Mouse (Mus musculus) heart, postnatal 25 days (tissue): ENCODE results near the gene Atp5l. TPM values are rescaled to one million over a fixed set of nuclear protein-coding genes. Genes with fewer than 3 reads are reported as not detected.
A peak's percentile ranks its signal among the peaks of the same experiment; 100 is the strongest.
"Not testable (repeated sequence)": the region's sequence is repeated elsewhere in the genome, so short reads cannot be mapped to it uniquely, and the experiment has no call there.

ENCODE experiments used
- DNase-seq: peaks from one replicate; pipeline ENCODE4 v3.0.0; 2022; ENCODE audit warnings: low spot score
- intact Hi-C: fragments of 180-260 bp; cut with DNase I; formaldehyde crosslinking; loops from one replicate; pipeline ENCODE4 v1.15.1; 2025
- total RNA-seq, 2 experiments: library from RNA; stranded (reverse); gene quantifications; 2 replicates each; pipeline ENCODE4 v1.2.3; 2021

Atp5l gene
- 1,000 to 10,000 TPM; 1,628 to 1,660 TPM for total RNA-seq

- intact Hi-C loops: loop anchor here (2.0 kb wide), 1 partner anchor 40 kb away; the partner anchor contains the start of gene Kmt2a
Observed at GRCm38 (mm10) chr9:44920374-44921122, at the start of gene Atp5l. Gene Atp5l, minus strand, starts transcription at chr9:44920742.

DNA sequence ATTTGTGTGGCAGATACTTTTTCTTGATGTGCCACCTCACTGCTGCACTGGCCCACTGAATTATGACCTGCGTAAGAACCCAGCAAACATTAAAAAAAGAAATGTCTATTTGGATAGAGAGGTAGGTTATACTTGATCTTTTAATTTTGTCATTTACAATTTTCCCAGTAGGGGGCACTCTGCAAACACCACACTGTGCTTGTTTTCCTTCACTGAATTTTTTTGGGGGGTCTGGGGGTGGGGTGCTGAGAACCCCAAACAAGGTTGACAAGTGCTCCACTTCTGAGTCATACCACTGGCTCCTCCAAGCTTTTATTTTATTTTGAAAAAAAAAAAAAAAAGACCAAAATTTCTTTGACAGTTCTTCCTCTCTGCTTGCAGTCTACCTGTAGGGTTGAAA, 48.9 kb upstream of the Atp5l start:
- intact Hi-C loops: no loop called here
- DNase-seq: no peak

More at GRCm38 (mm10) chr9:44920374-44921122, at the start of gene Atp5l:
- peak; percentile 72 for DNase-seq

DNA sequence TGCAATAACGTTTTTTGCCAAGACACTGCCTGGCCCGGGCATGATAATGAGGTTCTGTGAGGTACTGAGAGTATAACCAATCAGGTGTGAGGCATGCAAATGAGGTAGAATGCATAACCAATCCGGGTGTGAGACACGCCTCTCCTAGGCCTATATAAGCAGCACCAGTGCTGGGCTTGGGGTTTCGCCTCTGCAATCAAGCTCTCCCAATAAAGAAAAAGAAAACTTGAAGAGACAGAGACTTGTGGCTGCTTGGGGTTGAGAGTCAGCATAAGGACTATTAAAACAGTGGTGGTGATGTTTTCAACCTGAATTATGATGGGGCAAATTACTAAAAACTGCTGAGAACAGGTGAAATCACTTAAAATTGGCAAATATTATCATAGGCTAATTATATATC, 47.2 kb upstream of the Atp5l start:
- DNase-seq, intact Hi-C loops: not testable (repeated sequence)

DNA sequence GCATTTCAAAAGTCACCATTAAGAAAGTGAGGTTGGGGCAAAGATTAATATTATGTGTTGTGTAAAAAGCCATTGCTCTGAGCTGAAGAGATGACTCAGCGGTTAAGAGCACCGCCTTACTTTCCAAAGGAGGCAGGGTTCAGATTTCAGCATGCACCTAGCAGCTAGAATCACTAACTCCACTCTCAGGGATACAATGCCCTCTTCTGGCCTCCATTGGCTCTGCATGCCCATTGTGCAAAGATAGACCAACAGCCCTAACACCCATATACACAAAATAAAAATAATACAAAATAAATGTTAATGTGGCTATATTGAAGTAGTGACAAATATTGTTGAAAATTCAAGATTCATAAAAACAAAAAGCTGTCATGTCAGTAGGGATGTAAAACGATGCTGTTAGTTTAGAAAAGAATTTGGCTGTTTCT, 46.3 kb upstream of the Atp5l start:
- intact Hi-C loops: no loop called here
- DNase-seq: peak; percentile 49

- DNase-seq: no peak
Observed at GRCm38 (mm10) chr9:44965833-44966466, 45.4 kb upstream of the Atp5l start.

DNA sequence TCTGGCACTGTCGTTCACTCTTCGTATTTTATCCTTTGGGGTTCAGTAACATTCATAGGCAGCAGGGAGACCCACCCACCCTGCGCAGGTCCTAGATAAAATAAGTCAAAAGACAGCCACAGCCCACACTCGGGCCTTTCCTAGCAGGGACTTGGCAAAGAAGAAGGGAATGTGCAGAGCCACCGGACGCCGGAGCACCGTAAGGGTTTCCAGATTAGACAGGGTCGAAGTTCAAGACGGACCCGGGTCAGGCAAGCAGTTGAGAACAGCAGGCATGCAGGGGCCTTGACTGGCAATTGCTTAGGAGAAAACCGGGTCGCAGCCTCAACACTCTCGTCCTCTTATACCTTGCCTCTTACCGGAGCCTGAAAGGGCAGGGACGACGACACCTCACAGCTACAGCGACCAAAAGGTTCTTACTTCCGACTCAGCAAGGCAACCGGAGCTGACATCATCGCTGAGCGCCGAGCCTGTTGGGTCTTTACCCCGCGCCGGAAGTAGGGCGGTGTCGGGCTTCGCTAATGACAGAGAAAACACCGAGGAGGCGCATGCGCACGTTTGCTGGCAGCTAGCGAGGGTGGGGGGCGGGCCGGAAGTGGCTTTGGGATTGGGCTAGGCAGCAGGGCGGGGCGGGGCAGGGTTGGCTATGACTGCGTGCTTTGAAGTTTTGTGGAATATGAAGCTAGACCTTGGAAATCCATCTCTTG, 44.7 kb upstream of the Atp5l start, which contains the start of gene Ube4a:
Ube4a (minus strand) TSS at position 475 of the 707 bp plus-strand sequence.
- intact Hi-C loops: loop anchor here (2.0 kb wide), 1 partner anchor 124 kb away; no protein-coding TSS in a partner anchor
- DNase-seq: peak; percentile 96

More at GRCm38 (mm10) chr9:44965833-44966466, 45.4 kb upstream of the Atp5l start:
- intact Hi-C loops: loop anchor here (2.0 kb wide), 1 partner anchor 125 kb away; no protein-coding TSS in a partner anchor

GRCm38 (mm10) chr9:44954432-44954831, 33.9 kb upstream of the Atp5l start:
- DNase-seq: no peak
- intact Hi-C loops: no loop called here

DNA sequence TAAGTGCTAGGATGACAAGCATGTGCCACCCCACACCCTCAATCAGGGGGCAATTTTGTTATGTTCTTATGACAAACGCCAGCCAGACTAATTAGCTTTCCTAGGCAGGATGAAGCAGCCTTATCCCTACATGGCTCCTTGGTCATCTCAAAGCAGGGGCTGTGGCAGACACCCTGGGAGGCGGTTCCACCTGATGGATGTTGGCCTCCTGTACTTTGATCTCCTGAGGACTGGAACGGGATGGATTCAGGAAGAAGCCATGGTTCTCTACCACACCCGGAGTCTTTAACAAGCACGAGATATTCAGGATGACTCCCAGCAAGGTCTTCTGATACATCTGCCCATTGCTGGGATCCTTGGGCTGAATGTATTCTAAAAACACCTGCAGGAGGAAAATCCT, 27.3 kb upstream of the Atp5l start:
- intact Hi-C loops: no loop called here
- no peak for DNase-seq

DNA sequence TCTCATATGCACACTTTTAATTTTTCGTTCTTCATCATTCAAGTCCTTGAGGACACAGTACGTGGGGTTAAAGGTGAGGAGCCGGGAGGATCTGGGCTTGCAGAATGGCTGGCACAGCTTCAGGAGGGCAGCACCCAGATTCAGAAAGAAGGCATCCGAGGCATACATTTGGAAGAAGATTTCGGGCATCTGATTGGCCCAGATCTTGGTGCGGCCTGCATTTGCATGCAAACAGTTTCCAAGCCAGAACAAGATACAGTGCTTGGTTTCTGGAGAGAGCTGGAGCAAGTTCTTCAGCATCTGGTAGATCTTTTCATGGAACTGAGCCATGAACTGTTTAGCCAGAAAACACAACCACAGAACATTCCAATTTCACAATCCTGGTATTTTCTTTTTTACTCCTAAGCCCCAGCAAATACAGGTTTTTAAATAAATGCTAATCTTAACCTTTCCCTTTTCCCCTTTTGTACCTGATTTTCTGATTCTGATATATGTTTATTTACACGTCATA, 25.7 kb upstream of the Atp5l start:
- no peak for DNase-seq

DNA sequence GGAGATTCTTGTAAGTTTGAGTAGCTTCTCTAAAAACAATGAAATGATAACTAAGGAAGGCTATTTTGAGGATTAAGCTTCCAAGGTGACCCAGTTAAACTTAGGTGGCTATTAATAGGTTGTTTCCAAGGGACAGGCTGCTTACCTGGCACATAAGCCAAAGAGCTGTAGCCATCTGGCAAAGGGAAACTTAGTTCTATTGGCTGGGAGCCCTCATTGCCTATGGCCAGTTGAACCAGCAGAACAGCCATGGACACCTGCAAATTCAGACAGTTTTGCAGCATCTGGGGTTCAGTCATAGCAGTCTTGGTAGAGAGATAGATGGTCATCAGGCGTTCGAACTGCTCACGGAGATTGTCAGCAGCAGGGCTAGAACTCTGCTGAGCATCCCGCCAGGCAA, 21.9 kb upstream of the Atp5l start:
- intact Hi-C loops: no loop called here
- no peak for DNase-seq

More for the DNA sequence above, 25.7 kb upstream of the Atp5l start:
- intact Hi-C loops: no loop called here

DNA sequence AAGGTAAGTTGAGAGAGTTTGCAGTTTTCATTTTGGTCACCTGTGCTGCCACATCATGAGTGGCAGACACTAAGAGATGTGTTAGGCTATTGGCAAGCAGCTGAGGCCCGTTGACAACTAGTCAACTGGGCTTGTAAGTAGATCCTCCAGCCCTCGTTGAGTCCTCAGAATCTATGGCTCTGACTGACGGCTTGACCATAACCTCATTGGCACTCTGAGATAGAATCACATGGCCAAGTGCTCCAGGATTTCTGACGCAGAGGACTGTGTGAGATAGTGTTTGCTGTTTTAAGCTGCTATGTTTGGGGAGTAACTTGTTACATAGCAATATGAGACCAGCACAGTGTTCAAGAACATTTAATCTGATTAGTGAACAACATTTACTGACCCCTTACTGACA, 21.2 kb upstream of the Atp5l start:
- intact Hi-C loops: no loop called here

DNA sequence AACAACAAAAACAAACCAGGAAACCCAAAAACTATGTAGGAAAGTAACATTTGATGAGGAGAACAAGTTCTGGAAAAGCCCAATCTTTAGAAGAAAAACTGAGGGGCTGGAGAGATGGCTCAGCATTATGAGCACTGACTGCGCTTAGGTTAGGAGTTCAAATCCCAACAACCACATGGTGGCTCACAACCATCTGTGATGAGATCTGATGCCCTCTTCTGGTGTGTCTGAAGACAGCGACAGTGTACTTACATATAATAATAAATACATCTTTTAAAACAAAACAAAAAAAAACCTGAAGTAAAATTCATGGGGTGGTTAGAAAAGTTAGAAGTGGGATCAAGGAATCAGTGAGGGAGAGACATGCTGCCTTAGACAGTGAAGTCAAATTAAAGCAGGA, 1.0 kb upstream of the Atp5l start:
- intact Hi-C loops: loop anchor here (2.0 kb wide), 1 partner anchor 41 kb away; the partner anchor contains the start of gene Kmt2a
- DNase-seq: no peak

More for the DNA sequence above, 21.2 kb upstream of the Atp5l start:
- no peak for DNase-seq

GRCm38 (mm10) chr9:44921123-44921468, 554 bp upstream of the Atp5l start:
- intact Hi-C loops: loop anchor here (2.0 kb wide), 1 partner anchor 40 kb away; the partner anchor contains the start of gene Kmt2a
- DNase-seq: no peak

DNA sequence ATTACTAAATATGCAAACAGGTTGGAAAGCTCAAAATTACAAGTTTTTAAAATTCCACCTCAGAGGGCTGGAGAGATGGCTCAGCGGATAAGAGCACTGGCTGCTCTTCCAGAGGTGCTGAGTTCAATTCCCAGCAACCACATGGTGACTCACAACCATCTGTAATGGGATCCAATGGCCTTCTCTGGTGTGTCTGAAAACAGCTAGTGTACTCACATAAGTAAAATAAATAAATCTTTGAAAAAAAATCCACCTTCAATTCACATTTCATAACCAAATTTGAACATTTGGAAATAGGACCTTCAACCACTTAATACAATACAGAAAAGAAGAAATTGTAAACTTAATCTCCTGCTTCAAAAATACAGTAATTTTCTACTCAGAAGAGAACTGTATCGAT, 936 bp downstream of the Atp5l start:
- intact Hi-C loops: loop anchor here (2.0 to 5.0 kb wide), 2 partner anchors 39 to 82 kb away; partner anchors contain the start of gene Kmt2a
- DNase-seq: no peak

- intact Hi-C loops: loop anchor here (5.0 kb wide), 1 partner anchor 79 kb away; no protein-coding TSS in a partner anchor
- DNase-seq: no peak
Observed at GRCm38 (mm10) chr9:44916196-44916595, 4.3 kb downstream of the Atp5l start.

DNA sequence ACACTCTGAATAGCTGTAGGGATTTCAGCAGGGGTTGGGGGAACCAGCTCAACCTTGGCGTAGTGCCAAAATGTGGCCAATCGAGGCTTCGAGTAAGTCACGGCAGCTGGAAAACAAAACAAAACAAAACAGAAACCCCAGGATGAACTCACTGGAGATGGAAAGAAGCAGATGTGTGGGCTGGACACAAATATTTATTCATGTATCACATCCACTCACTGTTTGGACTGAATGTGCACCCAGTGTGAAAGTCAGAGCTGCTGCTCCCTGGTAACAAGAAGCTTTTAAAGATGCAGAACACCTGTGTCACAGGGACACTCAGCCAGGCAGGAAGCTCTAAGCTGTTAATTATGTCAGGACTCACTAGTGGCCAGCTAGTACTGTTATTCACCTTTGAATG, 5.8 kb downstream of the Atp5l start:
- intact Hi-C loops: loop anchor here (5.0 kb wide), 1 partner anchor 77 kb away; no protein-coding TSS in a partner anchor

GRCm38 (mm10) chr9:44911365-44911764, 9.2 kb downstream of the Atp5l start:
- DNase-seq: no peak
- intact Hi-C loops: no loop called here

More for the DNA sequence above, 5.8 kb downstream of the Atp5l start:
- DNase-seq: no peak

- intact Hi-C loops: no loop called here
- peak; percentile 18 for DNase-seq
Observed at GRCm38 (mm10) chr9:44905620-44906019, 14.9 kb downstream of the Atp5l start.

DNA sequence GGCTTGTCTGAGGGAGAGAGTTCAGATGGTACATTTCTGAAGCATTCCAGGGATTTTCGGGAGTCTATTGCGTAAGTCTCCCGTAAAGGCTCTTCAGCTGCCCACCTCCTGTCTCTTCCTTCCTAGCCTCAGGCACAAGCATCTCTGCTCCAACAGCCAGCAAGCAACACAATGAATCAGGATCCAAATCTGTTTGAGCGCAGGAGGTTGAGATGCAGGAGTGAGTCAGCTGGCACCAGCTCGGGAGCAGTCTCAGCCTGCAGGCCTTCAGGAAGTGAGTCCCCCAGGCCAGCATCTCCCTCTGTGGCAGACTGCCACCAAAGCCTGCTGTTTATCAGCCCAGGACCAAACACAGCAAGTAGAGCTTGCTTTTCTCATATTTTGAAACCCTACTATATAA, 15.6 kb downstream of the Atp5l start:
- intact Hi-C loops: no loop called here
- peak; percentile 70 for DNase-seq

DNA sequence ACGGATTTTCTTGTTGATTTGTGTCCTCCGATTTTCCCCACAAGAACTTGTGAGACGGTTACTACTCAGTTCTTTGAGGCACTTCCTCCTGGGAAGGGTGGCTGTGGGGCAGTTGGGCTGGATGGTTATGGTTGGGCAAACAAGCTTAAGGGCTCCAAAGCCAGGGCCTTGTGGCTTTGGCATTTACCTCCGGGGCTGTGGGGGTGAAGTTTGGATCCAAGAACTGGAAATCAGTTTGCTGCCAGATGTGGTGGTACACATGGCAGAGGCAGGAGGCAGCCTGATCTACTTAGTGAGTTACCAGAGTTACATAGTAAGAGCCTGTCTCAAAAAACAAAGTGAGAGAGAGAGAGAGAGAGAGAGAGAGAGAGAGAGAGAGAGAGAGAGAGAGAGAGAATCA, 16.7 kb downstream of the Atp5l start:
- no peak for DNase-seq
- intact Hi-C loops: no loop called here
